Mouse (Mus musculus) forebrain, embryonic 11.5 days (tissue): Measurements from ENCODE around the gene Klhdc4. TPM values are rescaled to one million over a fixed set of nuclear protein-coding genes. Genes with fewer than 3 reads are reported as not detected.

Source experiments
- ATAC-seq: fragments of 200-750 bp; cut with Nextera tagmentation; replicated peaks from 2 replicates; pipeline ENCODE4 v1.8.0; 2017; ENCODE audit warnings: moderate TSS enrichment; ENCODE audit not compliant: low FRiP score
- DNase-seq: peaks from one replicate; pipeline ENCODE4 v3.0.0-alpha.2; 2017; ENCODE audit warnings: low spot score
- H3K27ac ChIP-seq: fragments of 300-500 bp; sonication (generic); 2 replicates; pipeline ENCODE4 v1.5.1; 2014; ENCODE audit warnings: low read depth, low read length
- H3K27me3 ChIP-seq: fragments of 300-500 bp; sonication (generic); 2 replicates; pipeline ENCODE4 v1.6.1; 2014; ENCODE audit warnings: mild to moderate bottlenecking, low read length, mixed read lengths; ENCODE audit not compliant: control insufficient read depth, insufficient read depth
- H3K36me3 ChIP-seq: fragments of 300-500 bp; sonication (generic); 2 replicates; pipeline ENCODE4 v1.6.1; 2014; ENCODE audit warnings: mild to moderate bottlenecking, low read length, moderate library complexity, mixed read lengths; ENCODE audit not compliant: control insufficient read depth, insufficient read depth
- H3K4me1 ChIP-seq: fragments of 300-500 bp; sonication (generic); replicated peaks from 2 replicates; pipeline ENCODE4 v1.6.1; 2014; ENCODE audit warnings: low read length, mixed read lengths; ENCODE audit not compliant: control insufficient read depth, insufficient read depth
- H3K4me2 ChIP-seq: fragments of 300-500 bp; sonication (generic); 2 replicates; pipeline ENCODE4 v1.6.1; 2014; ENCODE audit warnings: low read depth, mild to moderate bottlenecking, low read length, moderate library complexity, mixed read lengths; ENCODE audit not compliant: severe bottlenecking
- H3K4me3 ChIP-seq: fragments of 300-500 bp; sonication (generic); 2 replicates; pipeline ENCODE4 v1.5.1; 2014; ENCODE audit warnings: low read depth, low read length
- H3K9ac ChIP-seq: fragments of 300-500 bp; sonication (generic); 2 replicates; pipeline ENCODE4 v1.6.1; 2014; ENCODE audit warnings: low read length
- H3K9me3 ChIP-seq: fragments of 300-500 bp; sonication (generic); 2 replicates; pipeline ENCODE4 v1.6.1; 2016; ENCODE audit warnings: low read length, mixed read lengths; ENCODE audit not compliant: control insufficient read depth
- WGBS: fragments of 180-500 bp; shearing (Covaris S2); extraction: QIAGEN DNeasy Blood & Tissue Kit; methylation state at CpG from one replicate; pipeline ENCODE4 v1.1.7; 2014; 5-methylcytosine and 5-hydroxymethylcytosine counted together
- polyA plus RNA-seq: library from polyadenylated mRNA; unstranded; fragments of >200 nt; fragmentation: Nextera tagmentation; extraction: Ambion mirVana; gene quantifications from 2 replicates; pipeline ENCODE4 v1.2.1, GENCODE M21; 2014

Gene Klhdc4
- 55.4 and 59.8 TPM in 2 replicates for polyA plus RNA-seq

DNA sequence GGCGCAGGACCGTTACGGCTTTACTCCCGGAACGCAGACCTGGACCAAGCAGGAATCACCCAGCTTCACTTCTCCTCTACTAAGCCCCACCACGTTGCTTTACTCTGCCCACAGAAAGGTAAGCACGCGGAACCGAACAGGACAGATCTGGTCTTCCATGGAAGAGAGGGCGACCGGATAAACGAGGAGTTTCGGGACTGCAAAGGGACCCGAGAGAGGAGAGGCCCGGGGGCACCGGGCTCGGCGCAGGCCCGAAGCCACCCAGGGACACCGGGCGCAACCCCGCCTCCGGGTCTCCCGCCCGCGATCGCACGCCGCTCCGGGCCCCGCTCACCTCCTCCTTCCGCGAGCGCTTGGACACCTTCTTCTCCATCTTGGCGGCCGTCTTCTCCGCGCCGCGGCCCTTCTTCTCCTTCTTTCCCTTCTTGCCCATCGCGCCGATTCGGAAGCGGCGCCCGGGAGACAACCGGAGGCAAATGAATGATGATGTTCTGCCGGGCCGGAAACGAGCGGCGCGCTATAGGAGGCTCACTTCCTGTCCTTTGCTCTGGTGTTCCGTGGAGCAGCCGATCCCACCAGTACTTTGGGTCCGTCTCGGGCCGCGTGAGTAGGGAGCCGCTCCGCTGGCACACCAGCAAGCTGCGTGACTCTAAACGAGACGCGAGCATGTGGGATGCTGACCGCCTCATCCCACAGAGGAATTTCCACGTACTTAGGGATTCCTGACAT, at the start of gene Klhdc4:
Klhdc4 (minus strand) TSS at position 522 of the 729 bp plus-strand sequence.
- Histone ChIP-seq H3K9ac (peak within 1 kb of the TSS; percentile 82), H3K4me2 (peak within 1 kb of the TSS; percentile 80), H3K9me3 (no peaks in the 10 kb centered on the region), H3K4me3 (peak within 1 kb of the TSS; percentile 97), H3K4me1 (peaks cover 5% of the 10 kb centered on the region; the same call in 1 of the 2 replicates), H3K36me3 (no peaks in the 10 kb centered on the region), H3K27ac (0 out of 2 replicates have a peak within 1 kb of the TSS, but pooled peaks have one; percentile 25), H3K27me3 (no peaks in the 10 kb centered on the region)
- DNase-seq (peak; percentile 94), ATAC-seq (peak; percentile 93)
- WGBS = under 1% methylated on average over 68 of the region's 68 CpGs

GRCm38 (mm10) chr8:121877828-121878480, 48.6 kb upstream of the Klhdc4 start:
- Histone ChIP-seq H3K27me3 (no peaks in the 10 kb centered on the region), H3K36me3 (no peaks in the 10 kb centered on the region; the same call in 1 of the 2 replicates), H3K9ac (no peak overlapping the region), H3K4me1 (no peaks in the 10 kb centered on the region), H3K27ac (no peak overlapping the region), H3K4me2 (no peak overlapping the region), H3K4me3 (no peak overlapping the region), H3K9me3 (no peaks in the 10 kb centered on the region)
- 91% methylated on average over 7 of the region's 7 CpGs for WGBS
- DNase-seq = no peak
- no peak for ATAC-seq

- no peaks in the 10 kb centered on the region for H3K9me3 ChIP-seq
- no peak overlapping the region for H3K9ac ChIP-seq
- DNase-seq (no peak), ATAC-seq (no peak)
- H3K36me3 ChIP-seq = no peaks in the 10 kb centered on the region; the same call in 1 of the 2 replicates
- 0 out of 2 replicates have a peak, but pooled peaks cover 1% of the 10 kb centered on the region for H3K4me1 ChIP-seq
- no peak overlapping the region for H3K4me3 ChIP-seq
- 77% methylated on average over 5 of the region's 5 CpGs for WGBS
- no peak overlapping the region for H3K27ac ChIP-seq
- no peak overlapping the region for H3K4me2 ChIP-seq
- no peaks in the 10 kb centered on the region for H3K27me3 ChIP-seq
Observed at GRCm38 (mm10) chr8:121877212-121877611, 47.8 kb upstream of the Klhdc4 start.

DNA sequence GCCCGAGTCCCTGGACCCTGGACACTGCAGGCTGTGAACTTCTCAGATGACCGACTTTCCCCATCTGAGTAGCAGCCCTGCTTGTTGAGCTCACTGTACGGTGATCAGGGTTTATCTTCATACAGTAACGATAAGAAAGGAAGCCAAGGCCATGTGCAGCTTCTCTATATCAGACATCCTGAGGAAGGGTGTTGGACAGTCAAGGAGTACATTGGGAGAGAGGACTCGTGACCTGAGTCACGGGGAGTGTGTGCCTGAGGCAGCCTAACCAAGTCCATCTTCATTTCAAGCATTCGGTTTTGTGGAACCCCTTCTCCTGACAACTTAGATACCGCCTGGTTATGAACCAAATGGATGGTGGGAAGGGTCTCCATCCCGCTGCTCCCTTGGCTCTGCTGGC, 46.1 kb upstream of the Klhdc4 start:
- H3K9me3 ChIP-seq = no peaks in the 10 kb centered on the region
- no peak overlapping the region for H3K27ac ChIP-seq
- H3K9ac ChIP-seq = no peak overlapping the region
- H3K4me1 ChIP-seq = 0 out of 2 replicates have a peak, but pooled peaks cover 4% of the 10 kb centered on the region
- no peak overlapping the region for H3K4me2 ChIP-seq
- no peaks in the 10 kb centered on the region; the same call in 1 of the 2 replicates for H3K36me3 ChIP-seq
- ATAC-seq (no peak), DNase-seq (no peak)
- no peaks in the 10 kb centered on the region for H3K27me3 ChIP-seq
- H3K4me3 ChIP-seq = no peak overlapping the region
- WGBS = 90% methylated on average over 9 of the region's 9 CpGs

- DNase-seq (no peak), ATAC-seq (no peak)
- Histone ChIP-seq H3K4me1 (0 out of 2 replicates have a peak, but pooled peaks cover 4% of the 10 kb centered on the region), H3K36me3 (no peaks in the 10 kb centered on the region), H3K4me3 (no peak overlapping the region), H3K9ac (no peak overlapping the region), H3K4me2 (no peak overlapping the region), H3K27me3 (no peaks in the 10 kb centered on the region), H3K9me3 (no peaks in the 10 kb centered on the region), H3K27ac (no peak overlapping the region)
- 91% methylated on average over 3 of the region's 3 CpGs for WGBS
Observed at GRCm38 (mm10) chr8:121875045-121875444, 45.7 kb upstream of the Klhdc4 start.

DNA sequence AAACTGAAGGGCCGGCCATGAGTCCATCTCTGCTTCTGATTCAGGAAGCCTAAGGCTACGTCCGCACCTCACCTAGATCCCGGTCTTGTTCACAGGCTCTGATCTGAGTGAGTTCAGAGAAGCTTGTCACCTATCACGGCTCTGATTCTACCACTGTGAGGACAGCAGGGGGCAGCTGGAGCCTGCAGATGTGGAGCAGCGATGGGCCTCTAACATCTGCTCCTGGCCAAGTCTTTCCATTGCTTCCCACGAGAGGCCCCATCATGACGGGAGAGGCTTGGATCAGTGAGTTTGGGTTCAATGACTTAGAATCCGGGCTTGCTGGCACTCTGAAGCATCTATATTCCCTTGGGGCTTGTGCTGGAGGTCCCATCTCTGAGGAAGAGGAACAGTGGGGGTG, 44.7 kb upstream of the Klhdc4 start:
- H3K27me3 ChIP-seq = no peaks in the 10 kb centered on the region
- DNase-seq (no peak), ATAC-seq (no peak)
- H3K4me2 ChIP-seq = no peak overlapping the region
- H3K4me1 ChIP-seq = 0 out of 2 replicates have a peak, but pooled peaks cover 4% of the 10 kb centered on the region
- no peaks in the 10 kb centered on the region for H3K36me3 ChIP-seq
- 73% methylated on average over 9 of the region's 9 CpGs for WGBS
- no peak overlapping the region for H3K27ac ChIP-seq
- no peak overlapping the region for H3K9ac ChIP-seq
- no peak overlapping the region for H3K4me3 ChIP-seq
- H3K9me3 ChIP-seq = no peaks in the 10 kb centered on the region

DNA sequence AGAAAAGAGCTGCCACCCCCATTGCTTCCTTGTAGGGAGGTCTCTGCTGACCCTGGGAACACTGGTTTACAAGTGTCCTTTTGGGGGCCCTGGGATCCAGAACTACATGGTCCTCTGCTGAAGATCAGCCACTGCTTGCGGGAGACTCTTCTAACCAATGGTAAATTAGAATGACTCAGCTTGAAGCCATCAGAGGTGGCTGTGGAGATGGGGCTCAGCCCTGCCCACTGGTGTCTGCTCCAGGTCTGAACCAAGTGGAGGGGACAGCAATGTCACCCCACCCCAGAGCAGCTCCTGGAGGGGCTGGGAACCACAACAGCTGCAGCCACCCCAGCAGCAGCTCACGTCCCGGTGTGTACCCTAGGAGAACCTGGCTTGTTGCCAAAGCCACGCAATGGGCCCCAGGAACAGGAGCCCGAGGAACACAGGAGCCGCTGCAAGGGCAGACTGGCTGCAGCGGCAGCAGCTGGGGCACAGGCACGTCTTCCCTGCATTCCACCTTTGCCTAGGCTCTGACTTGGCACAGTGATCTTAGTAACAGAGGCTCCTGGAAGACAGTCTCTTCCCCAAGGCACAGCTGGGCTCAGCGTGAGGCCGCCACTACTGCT, 42.6 kb upstream of the Klhdc4 start:
- Histone ChIP-seq H3K4me2 (no peak overlapping the region), H3K9me3 (no peaks in the 10 kb centered on the region), H3K9ac (no peak overlapping the region), H3K4me3 (no peak overlapping the region), H3K4me1 (0 out of 2 replicates have a peak, but pooled peaks cover 4% of the 10 kb centered on the region), H3K36me3 (no peaks in the 10 kb centered on the region), H3K27ac (no peak overlapping the region), H3K27me3 (no peaks in the 10 kb centered on the region)
- DNase-seq = no peak
- no peak for ATAC-seq
- WGBS = 42% methylated on average over 10 of the region's 10 CpGs

DNA sequence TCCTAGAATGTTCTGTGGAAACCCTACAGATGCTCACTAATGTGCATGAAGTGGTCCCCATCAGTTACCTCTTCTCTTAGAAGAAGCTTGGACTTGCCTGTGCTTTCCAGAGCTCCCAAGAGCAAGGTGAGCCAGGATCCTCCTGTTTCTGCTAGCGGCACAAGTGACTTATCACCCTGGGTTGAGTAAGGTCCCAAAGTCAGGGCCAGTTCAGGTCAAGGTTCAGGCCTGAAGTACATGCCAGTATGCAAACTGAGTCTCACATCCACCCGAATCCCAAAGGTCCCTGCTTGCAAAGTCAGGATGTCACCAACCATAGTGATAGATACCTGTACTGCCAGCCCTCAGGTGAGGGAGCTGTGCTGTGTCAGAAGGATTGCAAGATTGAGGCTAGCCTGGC, 40.8 kb upstream of the Klhdc4 start:
- WGBS = 92% methylated on average over 2 of the region's 2 CpGs
- no peaks in the 10 kb centered on the region for H3K36me3 ChIP-seq
- no peak overlapping the region for H3K9ac ChIP-seq
- no peak overlapping the region for H3K27ac ChIP-seq
- no peak for DNase-seq
- H3K4me1 ChIP-seq = 0 out of 2 replicates have a peak, but pooled peaks cover 4% of the 10 kb centered on the region
- H3K9me3 ChIP-seq = no peaks in the 10 kb centered on the region
- no peak overlapping the region for H3K4me2 ChIP-seq
- no peak overlapping the region for H3K4me3 ChIP-seq
- H3K27me3 ChIP-seq = no peaks in the 10 kb centered on the region
- ATAC-seq = no peak
